Mouse (Mus musculus): ENCODE measurements around the gene Mtf1.

DNA sequence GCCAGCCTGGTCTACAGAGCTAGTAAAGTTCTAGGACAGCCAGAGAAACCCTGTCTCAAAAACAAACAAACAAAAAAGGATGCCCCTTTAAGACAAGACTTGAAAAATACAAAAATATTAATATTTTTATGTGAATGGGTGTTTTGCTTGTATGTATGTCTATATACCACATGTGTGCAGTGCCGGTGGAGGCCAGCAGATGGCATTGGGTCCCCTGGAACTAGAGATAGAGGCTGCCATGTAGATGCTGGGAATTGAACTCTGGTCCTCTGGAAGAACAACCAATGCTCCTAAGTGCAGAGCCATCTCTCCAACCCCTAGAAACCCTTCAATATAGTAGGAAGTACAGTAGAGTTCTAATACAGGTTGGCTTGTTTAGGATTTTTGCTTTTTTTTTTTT, 39.1 kb downstream of the Mtf1 start:
- TF ChIP-seq CTCF (IDR thresholded peaks at IDR 0.05; ENCODE audit: extremely low read depth, insufficient read length, insufficient replicate concordance, low read depth, low read length) (peak; percentile 25; the same call in 1 of the 2 replicates), POLR2A (IDR thresholded peaks at IDR 0.05; ENCODE audit: low read depth, low read length) (no peak)

All from small intestine, adult 2 months (tissue).